Mouse (Mus musculus) right cerebral cortex, postnatal 4 days (tissue): ENCODE measurements at regions not wholly inside any gene's neighbourhood (a gene's known extent, or its start where the extent isn't known, plus 50 kb on each side); places are given as distances from the start of the nearest gene placed in this dataset.

Source experiments
- DNase-seq: peaks from one replicate; pipeline ENCODE4 v3.0.0-alpha.2; 2022

- DNase-seq, result no peak
Observed at GRCm38 (mm10) chr10:43634371-43635080, 56.4 kb downstream of the Cd24a start.

- no peak for DNase-seq
Observed at GRCm38 (mm10) chr10:43641169-43641945, 63.3 kb downstream of the Cd24a start.

- no peak for DNase-seq
Observed at GRCm38 (mm10) chr10:43646326-43646725, 68.2 kb downstream of the Cd24a start.

- no peak for DNase-seq
Observed at GRCm38 (mm10) chr10:43646965-43647364, 68.9 kb downstream of the Cd24a start.

GRCm38 (mm10) chr10:43648186-43648585 lies 70.1 kb downstream of the Cd24a start:
- DNase-seq, result no peak

- no peak for DNase-seq
Observed at GRCm38 (mm10) chr10:43648815-43649447, 70.8 kb downstream of the Cd24a start.

- no peak for DNase-seq
Observed at GRCm38 (mm10) chr10:43650449-43650848, 72.4 kb downstream of the Cd24a start.

- no peak for DNase-seq
Observed at GRCm38 (mm10) chr10:43651505-43651904, 73.4 kb downstream of the Cd24a start.

GRCm38 (mm10) chr10:43651915-43652314 lies 73.8 kb downstream of the Cd24a start:
- no peak for DNase-seq

- no peak for DNase-seq
Observed at GRCm38 (mm10) chr10:43655082-43655671, 77.1 kb downstream of the Cd24a start.

- DNase-seq, result no peak
Observed at GRCm38 (mm10) chr10:43655680-43656079, 77.6 kb downstream of the Cd24a start.

- DNase-seq, result no peak
Observed at GRCm38 (mm10) chr10:43656207-43656606, 78.1 kb downstream of the Cd24a start.

GRCm38 (mm10) chr10:43657501-43658225 lies 79.6 kb downstream of the Cd24a start:
- no peak for DNase-seq

GRCm38 (mm10) chr10:43658226-43658593 lies 80.1 kb downstream of the Cd24a start:
- no peak for DNase-seq

GRCm38 (mm10) chr10:43664844-43665243 lies 86.8 kb downstream of the Cd24a start:
- no peak for DNase-seq

- no peak for DNase-seq
Observed at GRCm38 (mm10) chr10:43666262-43667085, 88.4 kb downstream of the Cd24a start.

- no peak for DNase-seq
Observed at GRCm38 (mm10) chr10:43667086-43667690, 89.1 kb downstream of the Cd24a start.

GRCm38 (mm10) chr10:43667732-43668247 lies 89.7 kb downstream of the Cd24a start:
- DNase-seq, result no peak

- no peak for DNase-seq
Observed at GRCm38 (mm10) chr10:43669471-43669870, 91.4 kb downstream of the Cd24a start.

- no peak for DNase-seq
Observed at GRCm38 (mm10) chr10:43670745-43671144, 92.7 kb downstream of the Cd24a start.

- no peak for DNase-seq
Observed at GRCm38 (mm10) chr10:43671785-43672184, 93.7 kb downstream of the Cd24a start.
